16 mouse cellular contexts compared by ENCODE assay signal in the genomic region with DNA sequence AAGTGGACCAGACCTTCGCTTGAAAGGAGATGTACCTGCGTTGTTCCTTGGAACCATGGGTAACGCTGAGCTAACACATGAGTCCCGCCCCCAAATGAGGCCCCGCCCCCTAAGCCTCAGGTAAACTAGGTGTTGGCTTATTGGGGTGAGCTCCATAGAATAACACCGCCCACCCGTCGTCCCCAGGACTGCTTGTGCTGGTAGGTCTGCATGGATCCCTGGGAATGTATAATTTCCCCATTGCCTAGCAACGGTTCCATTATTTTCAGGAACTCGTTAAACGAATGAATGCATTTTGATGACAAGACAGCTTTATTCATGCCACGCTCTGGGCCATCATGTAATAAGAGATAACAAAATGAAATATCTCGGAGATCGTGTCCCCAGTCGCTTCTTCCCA.
DNase-seq lines count a peak whose midpoint lies in the region; ATAC-seq and TF ChIP-seq lines count a peak whose summit lies in the region.
"Had no signal": no experiment of that assay in that cellular context is flagged by ENCODE, and none has a peak within 500 bp of the region (broad histone marks: within the 10 kb centered on the region; RNA-seq: fewer than 3 reads in every experiment).

No protein-coding gene starts in this region.

- H3K9me3 ChIP-seq in hindbrain, embryonic 12.5 days (replicated peaks) = no peaks in the 10 kb centered on the region
- no peaks in the 10 kb centered on the region for H3K9me3 ChIP-seq in hindbrain, embryonic 10.5 days
- no peaks in the 10 kb centered on the region for H3K9me3 ChIP-seq in midbrain, embryonic 16.5 days (replicated peaks; ENCODE audit: control insufficient read depth, low read length, poor library complexity, severe bottlenecking)
- no peaks in the 10 kb centered on the region for H3K9me3 ChIP-seq in stomach, postnatal 0 days (ENCODE audit: control insufficient read depth, low read length)
- H3K9me3 ChIP-seq: embryonic facial prominence, embryonic 15.5 days; heart, embryonic 12.5 days; limb, embryonic 13.5 days had no signal

- no peak overlapping the region for H3K4me3 ChIP-seq in hindbrain, embryonic 12.5 days
- H3K4me3 ChIP-seq in hindbrain, embryonic 10.5 days = no peak overlapping the region
- no peak overlapping the region for H3K4me3 ChIP-seq in midbrain, embryonic 16.5 days (ENCODE audit: low read depth, low read length)
- no peak overlapping the region for H3K4me3 ChIP-seq in stomach, postnatal 0 days (ENCODE audit: low read depth, low read length)
- H3K4me3 ChIP-seq: embryonic facial prominence, embryonic 15.5 days; heart, embryonic 12.5 days; limb, embryonic 13.5 days had no signal

- peaks cover 29% of the 10 kb centered on the region for H3K4me1 ChIP-seq in hindbrain, embryonic 12.5 days
- peaks cover 13% of the 10 kb centered on the region for H3K4me1 ChIP-seq in hindbrain, embryonic 10.5 days (replicated peaks)
- H3K4me1 ChIP-seq in midbrain, embryonic 16.5 days (ENCODE audit: control insufficient read depth, insufficient read depth, low read length) = peaks cover 20% of the 10 kb centered on the region
- H3K4me1 ChIP-seq in stomach, postnatal 0 days (replicated peaks; ENCODE audit: control insufficient read depth, insufficient read depth) = no peaks in the 10 kb centered on the region

- 0 out of 2 replicates have a peak, but pooled peaks have one; percentile 38 for ATAC-seq in hindbrain, embryonic 12.5 days (ENCODE audit: low FRiP score)
- ATAC-seq in midbrain, embryonic 16.5 days = peak; percentile 33
- ATAC-seq in stomach, postnatal 0 days (ENCODE audit: low FRiP score, low TSS enrichment) = no peak
- ATAC-seq: Patski had no signal

- intact Hi-C loops in gastrocnemius, postnatal 14 days (cut with DNase I; ENCODE audit: low total_unique reads) = no loop called here

- no peak overlapping the region for H3K9ac ChIP-seq in hindbrain, embryonic 12.5 days
- H3K9ac ChIP-seq in midbrain, embryonic 16.5 days (ENCODE audit: low read depth, low read length) = no peak overlapping the region
- H3K9ac ChIP-seq in stomach, postnatal 0 days (ENCODE audit: low read length) = no peak overlapping the region
- H3K9ac ChIP-seq: embryonic facial prominence, embryonic 15.5 days; heart, embryonic 12.5 days; limb, embryonic 13.5 days had no signal

- TF ChIP-seq CTCF in stomach, postnatal 0 days (IDR thresholded peaks at IDR 0.05; ENCODE audit: low read depth) = no peak

- H3K27ac ChIP-seq in hindbrain, embryonic 12.5 days = no peak overlapping the region
- no peak overlapping the region for H3K27ac ChIP-seq in hindbrain, embryonic 10.5 days
- H3K27ac ChIP-seq in midbrain, embryonic 16.5 days (ENCODE audit: low read length) = no peak overlapping the region; the same call in 1 of the 2 replicates
- H3K27ac ChIP-seq in stomach, postnatal 0 days (replicated peaks) = no peak overlapping the region
- H3K27ac ChIP-seq: embryonic facial prominence, embryonic 15.5 days; limb, embryonic 13.5 days had no signal

- no peak for DNase-seq in hindbrain, embryonic 10.5 days (ENCODE audit: low spot score)
- DNase-seq in right cerebral cortex, adult 18-20 months = peak; percentile 19
- no peak for DNase-seq in right cerebral cortex, postnatal 14 days
- DNase-seq in stomach, postnatal 0 days (ENCODE audit: low spot score) = peak; percentile 13
- no peak for DNase-seq in gastrocnemius, postnatal 14 days
- no peak for DNase-seq in thymus, postnatal 10 days (ENCODE audit: low spot score in 2 of 2)
- DNase-seq: cerebellum, adult 9-10 months; kidney, adult 18-20 months; kidney, postnatal 4 days; thymus, adult 2 months had no signal

- H3K36me3 ChIP-seq in hindbrain, embryonic 12.5 days = no peaks in the 10 kb centered on the region
- H3K36me3 ChIP-seq in hindbrain, embryonic 10.5 days = no peaks in the 10 kb centered on the region
- no peaks in the 10 kb centered on the region for H3K36me3 ChIP-seq in midbrain, embryonic 16.5 days (ENCODE audit: control insufficient read depth, insufficient read depth, low read length)
- H3K36me3 ChIP-seq in stomach, postnatal 0 days (ENCODE audit: control insufficient read depth, insufficient read depth, low read length) = no peaks in the 10 kb centered on the region
- H3K36me3 ChIP-seq: embryonic facial prominence, embryonic 15.5 days; heart, embryonic 12.5 days; limb, embryonic 13.5 days had no signal

- H3K4me2 ChIP-seq in hindbrain, embryonic 12.5 days (replicated peaks) = no peak overlapping the region
- no peak overlapping the region for H3K4me2 ChIP-seq in midbrain, embryonic 16.5 days (ENCODE audit: low read length)
- no peak overlapping the region for H3K4me2 ChIP-seq in stomach, postnatal 0 days (replicated peaks; ENCODE audit: low read depth)
- H3K4me2 ChIP-seq: embryonic facial prominence, embryonic 15.5 days; heart, embryonic 12.5 days; limb, embryonic 13.5 days had no signal

- H3K27me3 ChIP-seq in hindbrain, embryonic 12.5 days = no peaks in the 10 kb centered on the region
- no peaks in the 10 kb centered on the region for H3K27me3 ChIP-seq in hindbrain, embryonic 10.5 days (ENCODE audit: insufficient read depth, poor library complexity, severe bottlenecking)
- H3K27me3 ChIP-seq in midbrain, embryonic 16.5 days (ENCODE audit: control insufficient read depth, insufficient read depth, low read depth, low read length) = no peaks in the 10 kb centered on the region
- H3K27me3 ChIP-seq in stomach, postnatal 0 days (ENCODE audit: control insufficient read depth, insufficient read depth, low read length) = no peaks in the 10 kb centered on the region
- H3K27me3 ChIP-seq: embryonic facial prominence, embryonic 15.5 days; heart, embryonic 12.5 days; limb, embryonic 13.5 days had no signal

- TF ChIP-seq EP300 in stomach, postnatal 0 days (optimal IDR thresholded peaks at IDR 0.05) = no peak

- 66% methylated on average over 15 of the region's 15 CpGs for WGBS in hindbrain, embryonic 12.5 days
- 78% methylated on average over 15 of the region's 15 CpGs for WGBS in hindbrain, embryonic 10.5 days
- WGBS in midbrain, embryonic 16.5 days = 58% methylated on average over 15 of the region's 15 CpGs
- 81% methylated on average over 15 of the region's 15 CpGs for WGBS in stomach, postnatal 0 days

Comparison
In these comparisons a context has a peak if more than half of its experiments do, and no peak if none do; other contexts are left out.
1. DNase-seq: peak in right cerebral cortex, adult 18-20 months (single experiment) and stomach, postnatal 0 days (single experiment); none in hindbrain, embryonic 10.5 days (single experiment), right cerebral cortex, postnatal 14 days (single experiment), gastrocnemius, postnatal 14 days (single experiment) and thymus, postnatal 10 days (0 of 2).